Mouse (Mus musculus) intestine, embryonic 14.5 days (tissue): ENCODE data around the gene Rmnd5b. TPM values are rescaled to one million over a fixed set of nuclear protein-coding genes. Genes with fewer than 3 reads are reported as not detected.

ENCODE experiments used
- ATAC-seq: fragments of 200-750 bp; cut with Nextera tagmentation; replicated peaks from 2 replicates; pipeline ENCODE4 v1.8.0; 2017; ENCODE audit warnings: low read depth, moderate number of reproducible peaks, moderate TSS enrichment, moderate library complexity; ENCODE audit not compliant: low FRiP score, low TSS enrichment
- DNase-seq: peaks from one replicate; pipeline ENCODE4 v3.0.0-alpha.2; 2018; ENCODE audit warnings: low spot score
- H3K27ac ChIP-seq: fragments of 300-500 bp; sonication (generic); 2 replicates; pipeline ENCODE4 v1.5.1; 2014; ENCODE audit warnings: low read depth, mild to moderate bottlenecking, control low read depth
- H3K27me3 ChIP-seq: fragments of 300-500 bp; sonication (generic); replicated peaks from 2 replicates; pipeline ENCODE4 v1.6.1; 2014; ENCODE audit warnings: low read length, control low read depth; ENCODE audit not compliant: control insufficient read depth, insufficient read depth
- H3K36me3 ChIP-seq: fragments of 300-500 bp; sonication (generic); 2 replicates; pipeline ENCODE4 v1.6.1; 2014; ENCODE audit warnings: low read length, control low read depth; ENCODE audit not compliant: control insufficient read depth, insufficient read depth
- H3K4me1 ChIP-seq: fragments of 300-500 bp; sonication (generic); replicated peaks from 2 replicates; pipeline ENCODE4 v1.6.1; 2014; ENCODE audit warnings: low read length, control low read depth, mixed read lengths; ENCODE audit not compliant: control insufficient read depth, insufficient read depth
- H3K4me2 ChIP-seq: fragments of 300-500 bp; sonication (generic); 2 replicates; pipeline ENCODE4 v1.6.1; 2014; ENCODE audit warnings: low read length
- H3K4me3 ChIP-seq: fragments of 300-500 bp; sonication (generic); 2 replicates; pipeline ENCODE4 v1.5.1; 2014; ENCODE audit warnings: low read depth, low read length, control low read depth, mixed read lengths
- H3K9ac ChIP-seq: fragments of 300-500 bp; sonication (generic); 2 replicates; pipeline ENCODE4 v1.6.1; 2014; ENCODE audit warnings: mild to moderate bottlenecking, low read length
- H3K9me3 ChIP-seq: fragments of 300-500 bp; sonication (generic); 2 replicates; pipeline ENCODE4 v1.6.1; 2016; ENCODE audit warnings: low read length, control low read depth; ENCODE audit not compliant: control insufficient read depth
- WGBS: fragments of 180-500 bp; shearing (Covaris S2); extraction: QIAGEN DNeasy Blood & Tissue Kit; methylation state at CpG from one replicate; pipeline ENCODE4 v1.1.7; 2014; 5-methylcytosine and 5-hydroxymethylcytosine counted together
- polyA plus RNA-seq: library from polyadenylated mRNA; unstranded; fragments of >200 nt; fragmentation: Nextera tagmentation; extraction: Ambion mirVana; gene quantifications from 2 replicates; pipeline ENCODE4 v1.2.1, GENCODE M21; 2014

Gene Rmnd5b
- polyA plus RNA-seq, 1 experiment from 2014 or later: 42.7 TPM

GRCm38 (mm10) chr11:51587059-51587458 is 48.6 kb downstream of the Rmnd5b start:
- 92% methylated on average over 1 of the region's 1 CpGs for WGBS
- no peak overlapping the region for H3K4me3 ChIP-seq

GRCm38 (mm10) chr11:51586411-51586810 is 49.3 kb downstream of the Rmnd5b start:
- no peak overlapping the region for H3K4me2 ChIP-seq
- 92% methylated on average over 13 of the region's 13 CpGs for WGBS
- H3K4me3 ChIP-seq: no peak overlapping the region
- no peak for ATAC-seq
- DNase-seq: no peak
- no peak overlapping the region for H3K27ac ChIP-seq
- H3K36me3 ChIP-seq: peaks cover 49% of the 10 kb centered on the region
- H3K27me3 ChIP-seq: no peaks in the 10 kb centered on the region
- H3K9ac ChIP-seq: no peak overlapping the region
- H3K4me1 ChIP-seq: peaks cover 20% of the 10 kb centered on the region
- no peaks in the 10 kb centered on the region for H3K9me3 ChIP-seq

More at GRCm38 (mm10) chr11:51587059-51587458, 48.6 kb downstream of the Rmnd5b start:
- Histone ChIP-seq H3K4me1 (peaks cover 20% of the 10 kb centered on the region), H3K27me3 (no peaks in the 10 kb centered on the region), H3K4me2 (no peak overlapping the region), H3K36me3 (peaks cover 56% of the 10 kb centered on the region), H3K27ac (no peak overlapping the region), H3K9me3 (no peaks in the 10 kb centered on the region), H3K9ac (no peak overlapping the region)
- no peak for DNase-seq
- ATAC-seq: no peak

- DNase-seq: peak; percentile 57
- H3K36me3 ChIP-seq: peaks cover 43% of the 10 kb centered on the region
- no peaks in the 10 kb centered on the region for H3K27me3 ChIP-seq
- H3K9me3 ChIP-seq: no peaks in the 10 kb centered on the region
- H3K9ac ChIP-seq: peak overlapping the region; percentile 90
- peaks cover 20% of the 10 kb centered on the region for H3K4me1 ChIP-seq
- peak overlapping the region; percentile 92 for H3K27ac ChIP-seq
- WGBS: 52% methylated on average over 8 of the region's 8 CpGs
- peak overlapping the region; percentile 76 for H3K4me3 ChIP-seq
- ATAC-seq: no peak
- H3K4me2 ChIP-seq: peak overlapping the region; percentile 83
Observed at GRCm38 (mm10) chr11:51585608-51586252, 50.0 kb downstream of the Rmnd5b start.

- H3K4me1 ChIP-seq: peaks cover 20% of the 10 kb centered on the region
- peak within 1 kb of the TSS; percentile 76 for H3K4me3 ChIP-seq
- H3K4me2 ChIP-seq: peak within 1 kb of the TSS; percentile 83
- under 1% methylated on average over 59 of the region's 59 CpGs for WGBS
- no peaks in the 10 kb centered on the region for H3K27me3 ChIP-seq
- ATAC-seq: peak; percentile 90
- no peaks in the 10 kb centered on the region for H3K9me3 ChIP-seq
- H3K9ac ChIP-seq: peak within 1 kb of the TSS; percentile 90
- DNase-seq: peak; percentile 100
- H3K36me3 ChIP-seq: peaks cover 34% of the 10 kb centered on the region
- peak within 1 kb of the TSS; percentile 92 for H3K27ac ChIP-seq
Observed at GRCm38 (mm10) chr11:51584431-51585248, 51.1 kb downstream of the Rmnd5b start, which contains the start of gene Phykpl. TSS of gene Phykpl (plus strand) at chr11:51584757.

- Histone ChIP-seq H3K36me3 (peaks cover 32% of the 10 kb centered on the region), H3K9me3 (no peaks in the 10 kb centered on the region), H3K4me3 (peak overlapping the region; percentile 76), H3K27me3 (no peaks in the 10 kb centered on the region), H3K4me2 (peak overlapping the region; percentile 83), H3K9ac (peak overlapping the region; percentile 90), H3K27ac (peak overlapping the region; percentile 92), H3K4me1 (peaks cover 20% of the 10 kb centered on the region)
- ATAC-seq (peak; percentile 34), DNase-seq (no peak)
- WGBS: 23% methylated on average over 9 of the region's 9 CpGs
Observed at GRCm38 (mm10) chr11:51584057-51584430, 51.7 kb downstream of the Rmnd5b start.

GRCm38 (mm10) chr11:51582713-51583112 is 53.0 kb downstream of the Rmnd5b start:
- 27% methylated on average over 8 of the region's 8 CpGs for WGBS

GRCm38 (mm10) chr11:51579024-51579423 is 56.7 kb downstream of the Rmnd5b start:
- no peak for ATAC-seq

More at GRCm38 (mm10) chr11:51582713-51583112, 53.0 kb downstream of the Rmnd5b start:
- Histone ChIP-seq H3K9ac (no peak overlapping the region), H3K27ac (no peak overlapping the region), H3K27me3 (no peaks in the 10 kb centered on the region), H3K4me3 (no peak overlapping the region), H3K9me3 (no peaks in the 10 kb centered on the region), H3K4me1 (peaks cover 20% of the 10 kb centered on the region), H3K36me3 (peaks cover 19% of the 10 kb centered on the region), H3K4me2 (no peak overlapping the region)
- ATAC-seq: no peak
- DNase-seq: peak; percentile 86

GRCm38 (mm10) chr11:51577587-51577986 is 58.1 kb downstream of the Rmnd5b start:
- Histone ChIP-seq H3K4me1 (no peaks in the 10 kb centered on the region), H3K4me2 (no peak overlapping the region), H3K36me3 (no peaks in the 10 kb centered on the region; the same call in 1 of the 2 replicates), H3K4me3 (no peak overlapping the region), H3K27ac (no peak overlapping the region), H3K27me3 (no peaks in the 10 kb centered on the region), H3K9ac (no peak overlapping the region), H3K9me3 (no peaks in the 10 kb centered on the region)
- DNase-seq: no peak
- WGBS: 79% methylated on average over 7 of the region's 7 CpGs
- ATAC-seq: no peak

More at GRCm38 (mm10) chr11:51579024-51579423, 56.7 kb downstream of the Rmnd5b start:
- Histone ChIP-seq H3K27me3 (no peaks in the 10 kb centered on the region), H3K9me3 (no peaks in the 10 kb centered on the region), H3K4me2 (no peak overlapping the region), H3K36me3 (no peaks in the 10 kb centered on the region), H3K4me3 (no peak overlapping the region), H3K27ac (no peak overlapping the region), H3K4me1 (peaks cover 5% of the 10 kb centered on the region; the same call in 1 of the 2 replicates), H3K9ac (no peak overlapping the region)
- WGBS: 76% methylated on average over 4 of the region's 4 CpGs
- DNase-seq: no peak
